In genomic region chr13:116305721-116306120, GRCm38 (mm10) we compare ENCODE assay signal across 16 mouse cellular contexts. TPM values are rescaled to one million over a fixed set of nuclear protein-coding genes. Genes with fewer than 3 reads are reported as not detected.
DNase-seq lines count a peak whose midpoint lies in the region; ATAC-seq and TF ChIP-seq lines count a peak whose summit lies in the region.
"Had no signal": no experiment of that assay in that cellular context is flagged by ENCODE, and none has a peak within 500 bp of the region (broad histone marks: within the 10 kb centered on the region; RNA-seq: fewer than 3 reads in every experiment).

No protein-coding gene starts in this region.

- H3K4me3 ChIP-seq in midbrain, embryonic 11.5 days (ENCODE audit: low read depth, low read length), result no peak overlapping the region
- H3K4me3 ChIP-seq in midbrain, postnatal 0 days (ENCODE audit: low read depth, low read length), result no peak overlapping the region
- no peak overlapping the region for H3K4me3 ChIP-seq in midbrain, embryonic 14.5 days (replicated peaks; ENCODE audit: low read depth, low read length)
- H3K4me3 ChIP-seq in stomach, embryonic 16.5 days (replicated peaks; ENCODE audit: low read length), result peak overlapping the region; percentile 26
- H3K4me3 ChIP-seq in liver, embryonic 12.5 days, result no peak overlapping the region
- H3K4me3 ChIP-seq: liver, embryonic 13.5 days had no signal

- H3K4me1 ChIP-seq in midbrain, embryonic 11.5 days (ENCODE audit: control insufficient read depth, insufficient read depth, low read length), result no peaks in the 10 kb centered on the region
- H3K4me1 ChIP-seq in midbrain, postnatal 0 days (ENCODE audit: insufficient read depth, low read length), result no peaks in the 10 kb centered on the region
- H3K4me1 ChIP-seq in midbrain, embryonic 14.5 days (ENCODE audit: control insufficient read depth, insufficient read depth, low read length), result peaks cover 6% of the 10 kb centered on the region; the same call in 1 of the 2 replicates
- H3K4me1 ChIP-seq in stomach, embryonic 16.5 days (ENCODE audit: control insufficient read depth, insufficient read depth, low read length), result 0 out of 2 replicates have a peak, but pooled peaks cover 5% of the 10 kb centered on the region
- H3K4me1 ChIP-seq in liver, embryonic 12.5 days, result peaks cover 8% of the 10 kb centered on the region; the same call in 1 of the 2 replicates

- H3K27me3 ChIP-seq in midbrain, embryonic 11.5 days (ENCODE audit: control insufficient read depth, insufficient read depth, low read length), result peaks cover 89% of the 10 kb centered on the region
- peaks cover 71% of the 10 kb centered on the region for H3K27me3 ChIP-seq in midbrain, postnatal 0 days (ENCODE audit: insufficient read depth, low read length)
- peaks cover 91% of the 10 kb centered on the region for H3K27me3 ChIP-seq in midbrain, embryonic 14.5 days (ENCODE audit: control insufficient read depth, insufficient read depth, low read length)
- peaks cover 38% of the 10 kb centered on the region for H3K27me3 ChIP-seq in stomach, embryonic 16.5 days (ENCODE audit: control insufficient read depth, insufficient read depth, low read length)
- peaks cover 93% of the 10 kb centered on the region for H3K27me3 ChIP-seq in liver, embryonic 12.5 days (replicated peaks)

- no peak for ATAC-seq in midbrain, embryonic 11.5 days (ENCODE audit: low FRiP score)
- ATAC-seq in midbrain, postnatal 0 days (ENCODE audit: low FRiP score), result no peak
- no peak for ATAC-seq in midbrain, embryonic 14.5 days (ENCODE audit: low FRiP score, low TSS enrichment)
- no peak for ATAC-seq in stomach, embryonic 16.5 days (ENCODE audit: insufficient read depth, low FRiP score)
- no peak for ATAC-seq in liver, embryonic 12.5 days

- WGBS in midbrain, embryonic 11.5 days, result 0% methylated on average over 2 of the region's 2 CpGs
- WGBS in midbrain, postnatal 0 days, result 7% methylated on average over 2 of the region's 2 CpGs
- 0% methylated on average over 2 of the region's 2 CpGs for WGBS in midbrain, embryonic 14.5 days
- WGBS in stomach, embryonic 16.5 days, result 39% methylated on average over 2 of the region's 2 CpGs
- 10% methylated on average over 2 of the region's 2 CpGs for WGBS in liver, embryonic 12.5 days (ENCODE audit: insufficient replicate concordance)

- H3K4me2 ChIP-seq in midbrain, embryonic 11.5 days, result no peak overlapping the region
- H3K4me2 ChIP-seq in midbrain, postnatal 0 days (ENCODE audit: low read depth, low read length, poor library complexity, severe bottlenecking), result no peak overlapping the region
- no peak overlapping the region for H3K4me2 ChIP-seq in midbrain, embryonic 14.5 days (ENCODE audit: low read length)
- H3K4me2 ChIP-seq in stomach, embryonic 16.5 days (ENCODE audit: low read depth, low read length), result peak overlapping the region; percentile 42
- no peak overlapping the region for H3K4me2 ChIP-seq in liver, embryonic 12.5 days
- H3K4me2 ChIP-seq: liver, embryonic 13.5 days had no signal

- H3K9ac ChIP-seq in midbrain, embryonic 11.5 days (ENCODE audit: low read length), result no peak overlapping the region
- H3K9ac ChIP-seq in midbrain, postnatal 0 days (replicated peaks; ENCODE audit: low read length, poor library complexity, severe bottlenecking), result no peak overlapping the region
- no peak overlapping the region for H3K9ac ChIP-seq in midbrain, embryonic 14.5 days (replicated peaks; ENCODE audit: low read length)
- H3K9ac ChIP-seq in stomach, embryonic 16.5 days (ENCODE audit: low read length), result peak overlapping the region; percentile 48
- H3K9ac ChIP-seq in liver, embryonic 12.5 days, result no peak overlapping the region
- H3K9ac ChIP-seq: liver, embryonic 13.5 days had no signal

- peak; percentile 36 for DNase-seq in embryo, embryonic 10.5 days (ENCODE audit: low spot score)
- DNase-seq in embryo, embryonic 11 days, result no peak
- DNase-seq in midbrain, embryonic 11.5 days (ENCODE audit: low spot score, missing footprints), result peak; percentile 94
- no peak for DNase-seq in midbrain, postnatal 0 days (ENCODE audit: low spot score)
- DNase-seq in midbrain, embryonic 14.5 days, result peak; percentile 8
- DNase-seq in right cerebral cortex, postnatal 10 days (ENCODE audit: low spot score in 2 of 2), result no peak
- DNase-seq: adrenal gland, adult 2 months; gastrocnemius, postnatal 25 days; heart, postnatal 36 days; kidney, adult 9 months; liver, embryonic 13.5 days; lung, postnatal 10 days; thymus, adult 18-20 months had no signal

- H3K9me3 ChIP-seq in midbrain, embryonic 11.5 days (ENCODE audit: control insufficient read depth, low read length), result no peaks in the 10 kb centered on the region
- no peaks in the 10 kb centered on the region for H3K9me3 ChIP-seq in midbrain, postnatal 0 days (ENCODE audit: low read length)
- H3K9me3 ChIP-seq in midbrain, embryonic 14.5 days (ENCODE audit: control insufficient read depth, low read length), result no peaks in the 10 kb centered on the region
- H3K9me3 ChIP-seq in stomach, embryonic 16.5 days (replicated peaks; ENCODE audit: control insufficient read depth, low read length), result no peaks in the 10 kb centered on the region
- no peaks in the 10 kb centered on the region for H3K9me3 ChIP-seq in liver, embryonic 12.5 days (replicated peaks)
- H3K9me3 ChIP-seq: liver, embryonic 13.5 days had no signal

- TF ChIP-seq CTCF in midbrain, postnatal 0 days (IDR thresholded peaks at IDR 0.05), result no peak

- H3K27ac ChIP-seq in midbrain, embryonic 11.5 days (ENCODE audit: low read depth, low read length), result no peak overlapping the region
- H3K27ac ChIP-seq in midbrain, postnatal 0 days (ENCODE audit: low read depth, low read length), result no peak overlapping the region
- H3K27ac ChIP-seq in midbrain, embryonic 14.5 days (replicated peaks; ENCODE audit: low read depth, low read length), result no peak overlapping the region
- H3K27ac ChIP-seq in stomach, embryonic 16.5 days (ENCODE audit: low read length), result peak overlapping the region; percentile 52
- no peak overlapping the region for H3K27ac ChIP-seq in liver, embryonic 12.5 days
- H3K27ac ChIP-seq: liver, embryonic 13.5 days had no signal

- H3K36me3 ChIP-seq in midbrain, embryonic 11.5 days (ENCODE audit: control insufficient read depth, insufficient read depth, low read length), result no peaks in the 10 kb centered on the region
- H3K36me3 ChIP-seq in midbrain, postnatal 0 days (ENCODE audit: insufficient read depth, low read length), result no peaks in the 10 kb centered on the region
- H3K36me3 ChIP-seq in midbrain, embryonic 14.5 days (ENCODE audit: control insufficient read depth, insufficient read depth, low read length), result no peaks in the 10 kb centered on the region
- H3K36me3 ChIP-seq in stomach, embryonic 16.5 days (ENCODE audit: control insufficient read depth, insufficient read depth, low read length), result no peaks in the 10 kb centered on the region
- H3K36me3 ChIP-seq in liver, embryonic 12.5 days, result no peaks in the 10 kb centered on the region
- H3K36me3 ChIP-seq: liver, embryonic 13.5 days had no signal

RNA-seq across cellular contexts. Expression of gene Isl1, which starts 3.8 kb away (rescaled TPM):
- polyA plus RNA-seq in midbrain, embryonic 11.5 days (2014; fragmentation: Nextera tagmentation; extraction: Ambion mirVana), result 15.4 and 18.6 TPM in 2 replicates
- 6.8 and 12.3 TPM in 2 replicates for total RNA-seq in midbrain, postnatal 0 days (2014; rRNA removed)
- polyA plus RNA-seq in midbrain, postnatal 0 days (2015; fragmentation: Nextera tagmentation; extraction: Ambion mirVana), result 13.2 and 25.8 TPM in 2 replicates
- 5.4 and 8.1 TPM in 2 replicates for polyA plus RNA-seq in midbrain, embryonic 14.5 days (2014; fragmentation: Nextera tagmentation; extraction: Ambion mirVana)
- 31.6 and 33.6 TPM in 2 replicates for polyA plus RNA-seq in stomach, embryonic 16.5 days (2015; fragmentation: Nextera tagmentation; extraction: Ambion mirVana)
- polyA plus RNA-seq in liver, embryonic 12.5 days (2016; fragmentation: Nextera tagmentation; extraction: Ambion mirVana), result 0.99 and 1.6 TPM in 2 replicates
- total RNA-seq: gastrocnemius, postnatal 25 days; layer of hippocampus, adult 8-10 months had no signal

Comparison
In these comparisons a context has a peak if more than half of its experiments do, and no peak if none do; other contexts are left out.
1. DNase-seq: peak in embryo, embryonic 10.5 days (single experiment), midbrain, embryonic 11.5 days (single experiment) and midbrain, embryonic 14.5 days (single experiment); none in embryo, embryonic 11 days (single experiment), midbrain, postnatal 0 days (single experiment) and right cerebral cortex, postnatal 10 days (0 of 2).